Mouse (Mus musculus) olfactory bulb, adult 2 months (tissue): ENCODE data around the gene Mxd1. TPM values are rescaled to one million over a fixed set of nuclear protein-coding genes. Genes with fewer than 3 reads are reported as not detected.

Experiments used
- H3K27ac ChIP-seq: fragments of 200-500 bp; 2 replicates; pipeline ENCODE4 v1.5.1; 2012; ENCODE audit warnings: low read depth, low read length; ENCODE audit not compliant: insufficient read depth
- H3K4me1 ChIP-seq: fragments of 200-500 bp; 2 replicates; pipeline ENCODE4 v1.6.1; 2012; ENCODE audit warnings: low read length; ENCODE audit not compliant: control insufficient read depth, insufficient read depth
- H3K4me3 ChIP-seq: fragments of 200-500 bp; 2 replicates; pipeline ENCODE4 v1.5.1; 2012; ENCODE audit warnings: mild to moderate bottlenecking, low read depth, low read length, moderate library complexity; ENCODE audit not compliant: insufficient read depth
- CTCF ChIP-seq: fragments of 200-500 bp; IDR thresholded peaks from 2 replicates; pipeline ENCODE4 v1.5.1; 2012; ENCODE audit warnings: low read depth, mild to moderate bottlenecking, low read length, moderate library complexity; ENCODE audit not compliant: insufficient read depth
- POLR2A ChIP-seq: fragments of 200-500 bp; IDR thresholded peaks from 2 replicates; pipeline ENCODE4 v1.6.1; 2012; ENCODE audit warnings: mild to moderate bottlenecking, low read depth, low read length, moderate library complexity; ENCODE audit not compliant: insufficient read depth
- WGBS: fragments of 180-500 bp; shearing (Covaris S2); methylation state at CpG from one replicate; pipeline ENCODE4 v1.1.7; 2018; 5-methylcytosine and 5-hydroxymethylcytosine counted together
- polyA plus RNA-seq: library from polyadenylated mRNA; stranded (reverse); fragments of >200 nt; gene quantifications from 2 replicates; pipeline ENCODE4 v1.2.4, GENCODE M21; 2012; ENCODE audit warnings: low replicate concordance; ENCODE audit not compliant: missing spikeins, insufficient read depth, insufficient read length

Mxd1 gene
- polyA plus RNA-seq, 1 experiment: not detected

DNA sequence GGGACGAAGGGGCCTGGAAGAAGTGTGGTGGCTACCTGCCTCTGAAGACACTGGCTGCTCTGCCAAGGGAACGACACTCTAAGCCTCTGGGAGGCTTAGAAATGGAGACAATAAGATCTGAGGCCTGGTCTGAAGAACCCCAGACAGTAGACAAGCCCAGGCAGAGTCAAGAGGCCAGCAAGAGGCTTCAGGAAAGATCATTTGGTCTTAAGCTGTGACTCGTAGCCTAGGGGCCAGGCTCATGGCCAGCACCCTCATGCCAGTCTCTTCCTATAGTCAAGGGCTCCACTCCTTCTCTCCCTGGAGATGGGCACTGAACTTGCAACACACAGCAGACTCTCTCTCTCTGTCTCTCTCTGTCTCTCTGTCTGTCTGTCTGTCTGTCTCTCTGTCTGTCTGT is 28.8 kb downstream of the Mxd1 start:
- 87% methylated on average over 3 of the region's 3 CpGs for WGBS
- no peak overlapping the region for H3K27ac ChIP-seq
- H3K4me3 ChIP-seq: no peak overlapping the region
- 0 out of 2 replicates have a peak, but pooled peaks cover 4% of the 10 kb centered on the region for H3K4me1 ChIP-seq
- TF ChIP-seq POLR2A (no peak), CTCF (no peak)

DNA sequence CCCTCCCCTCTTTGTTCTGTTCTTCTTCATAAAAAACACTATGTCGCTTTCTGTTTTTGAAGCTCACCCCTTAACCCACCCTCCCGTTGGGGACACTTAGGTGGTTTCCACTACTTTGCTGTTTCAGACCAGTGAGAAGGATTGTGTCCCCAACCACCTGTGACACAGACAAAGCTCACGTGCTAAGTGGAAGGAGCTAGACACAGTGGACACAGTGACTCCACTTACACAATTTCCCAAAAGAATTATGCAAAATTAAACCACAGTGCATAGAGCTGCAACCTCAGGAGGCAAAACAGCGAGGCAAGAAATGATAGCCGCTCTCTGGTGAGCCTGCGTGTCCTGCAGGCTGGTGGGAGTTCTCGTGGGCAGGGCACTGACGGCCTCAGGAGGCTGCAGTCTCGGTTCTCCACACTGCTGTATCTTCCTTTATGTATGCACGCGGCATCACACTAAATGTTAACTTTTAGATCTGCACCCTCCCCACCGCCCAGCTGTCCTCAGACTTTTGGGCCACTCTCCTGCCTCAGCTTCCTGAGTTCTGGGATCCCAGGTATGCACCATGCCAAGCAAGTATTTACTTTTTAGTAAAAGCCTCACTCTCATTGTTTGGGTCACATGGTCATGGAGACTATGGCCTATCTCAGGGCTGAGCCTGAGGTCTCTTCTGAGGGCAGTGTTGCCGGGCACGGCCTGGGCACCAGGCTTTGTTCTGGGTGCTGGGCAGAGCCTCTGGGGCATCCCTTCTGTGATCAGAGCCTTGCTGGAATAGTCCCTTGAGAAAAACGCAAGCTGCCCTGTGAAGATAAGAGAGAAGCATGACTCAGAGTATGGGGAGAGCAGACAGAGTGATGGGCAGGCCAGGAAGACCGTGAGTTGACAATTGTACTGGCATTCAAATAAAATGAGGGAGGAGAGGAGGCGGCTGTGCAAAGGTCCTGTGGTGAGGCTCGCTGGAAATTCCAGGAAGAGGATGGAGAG is 29.5 kb downstream of the Mxd1 start:
- Histone ChIP-seq H3K4me1 (0 out of 2 replicates have a peak, but pooled peaks cover 4% of the 10 kb centered on the region), H3K4me3 (no peak overlapping the region), H3K27ac (no peak overlapping the region)
- TF ChIP-seq POLR2A: no peak
- TF ChIP-seq CTCF: no peak
- WGBS: 85% methylated on average over 18 of the region's 18 CpGs

DNA sequence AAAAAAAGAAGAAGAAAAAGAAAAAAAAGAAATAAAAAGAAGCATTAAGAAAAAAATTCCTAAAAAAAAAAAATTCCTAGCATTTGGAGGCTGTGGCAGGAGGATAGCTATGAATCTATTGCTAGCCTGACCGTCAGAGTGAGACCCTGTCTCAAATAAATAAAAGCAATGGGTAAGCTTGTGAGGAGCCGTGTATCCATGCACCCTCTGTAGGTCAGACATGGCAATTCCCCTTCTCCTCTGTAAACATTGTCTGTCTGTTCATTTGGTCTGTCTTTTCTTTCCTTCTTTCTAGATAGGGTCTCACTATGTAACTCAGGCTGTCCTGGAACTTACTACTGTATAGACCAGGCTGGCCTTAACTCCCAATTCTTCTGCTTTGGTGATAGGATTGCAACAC is 30.5 kb downstream of the Mxd1 start:
- no peak overlapping the region for H3K27ac ChIP-seq
- 0 out of 2 replicates have a peak, but pooled peaks cover 4% of the 10 kb centered on the region for H3K4me1 ChIP-seq
- TF ChIP-seq POLR2A (no peak), CTCF (no peak)
- no peak overlapping the region for H3K4me3 ChIP-seq
- 22% methylated on average over 2 of the region's 2 CpGs for WGBS

DNA sequence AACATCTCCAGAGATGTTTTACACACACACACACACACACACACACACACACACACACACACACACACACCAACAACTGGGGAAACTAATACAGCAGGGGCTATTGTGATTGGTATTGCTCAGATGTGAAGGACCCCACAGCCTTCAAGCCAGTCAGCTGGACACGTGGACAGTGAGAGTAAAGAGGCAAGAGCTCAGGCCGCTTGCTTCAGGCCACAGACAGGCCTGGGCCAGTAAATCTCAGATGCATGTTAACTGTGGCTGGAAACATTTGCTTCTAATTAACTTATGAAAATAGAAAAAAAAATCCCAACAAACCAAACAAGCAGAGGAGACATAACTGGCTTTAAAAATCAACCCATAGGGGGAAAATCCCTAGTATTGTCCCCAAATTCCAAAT is 31.1 kb downstream of the Mxd1 start:
- H3K27ac ChIP-seq: no peak overlapping the region
- no peak for TF ChIP-seq POLR2A
- no peak for TF ChIP-seq CTCF
- 0 out of 2 replicates have a peak, but pooled peaks cover 4% of the 10 kb centered on the region for H3K4me1 ChIP-seq
- WGBS: 86% methylated on average over 2 of the region's 2 CpGs
- H3K4me3 ChIP-seq: no peak overlapping the region

DNA sequence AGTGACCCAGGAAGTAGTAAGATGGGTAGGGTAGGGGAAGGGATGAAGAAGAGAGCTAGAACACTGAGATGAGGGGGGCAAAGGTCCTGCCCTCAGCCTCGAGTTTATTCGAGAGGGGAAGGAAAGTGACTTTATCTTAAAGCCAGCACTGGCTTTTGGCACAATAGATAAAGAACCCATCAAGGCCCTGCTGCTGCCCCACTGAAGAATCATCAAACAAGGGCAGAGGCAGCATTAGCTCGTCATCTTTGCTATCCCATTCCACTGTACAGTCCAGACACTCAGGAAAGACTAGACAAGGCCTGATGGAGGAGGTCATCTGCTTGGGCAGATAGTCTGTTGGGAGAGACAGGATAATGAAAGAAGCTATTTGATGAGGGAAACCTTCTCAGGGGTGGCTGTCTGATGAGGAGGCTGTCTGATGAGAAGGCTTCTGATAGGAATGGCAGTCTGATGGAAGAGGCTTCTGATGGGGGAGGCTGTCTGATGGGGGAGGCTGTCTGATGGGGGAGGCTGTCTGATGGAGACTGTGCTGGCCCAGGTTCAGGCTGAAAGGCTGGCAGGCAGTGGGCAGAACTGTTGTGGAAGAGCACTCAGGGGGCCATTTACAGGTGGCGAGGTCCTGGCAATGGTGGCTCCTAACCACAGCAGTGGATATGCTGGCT is 31.7 kb downstream of the Mxd1 start:
- no peak for TF ChIP-seq CTCF
- no peak for TF ChIP-seq POLR2A
- no peak overlapping the region for H3K4me3 ChIP-seq
- 0 out of 2 replicates have a peak, but pooled peaks cover 4% of the 10 kb centered on the region for H3K4me1 ChIP-seq
- WGBS: 76% methylated on average over 4 of the region's 4 CpGs
- H3K27ac ChIP-seq: no peak overlapping the region

DNA sequence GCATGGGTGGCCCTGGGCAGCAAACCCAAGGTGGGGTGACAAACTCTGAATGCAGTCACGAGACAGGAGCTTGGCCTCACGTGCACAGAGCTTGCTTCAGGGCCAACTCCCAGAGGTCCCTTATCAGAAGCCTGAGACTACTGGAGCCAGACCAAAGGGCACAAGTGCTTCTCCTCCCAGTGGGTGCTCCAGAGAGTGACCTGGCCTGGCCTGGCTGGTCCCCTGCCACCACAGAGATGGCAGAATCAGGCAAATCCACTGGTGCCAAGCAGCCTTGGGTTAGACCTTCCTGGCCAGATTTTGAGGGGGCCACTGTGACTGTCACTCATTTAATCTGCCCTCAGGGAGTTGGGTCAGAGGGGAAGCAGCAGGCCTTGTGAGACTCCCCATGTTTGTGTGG is 32.5 kb downstream of the Mxd1 start:
- H3K4me3 ChIP-seq: no peak overlapping the region
- 82% methylated on average over 2 of the region's 2 CpGs for WGBS

DNA sequence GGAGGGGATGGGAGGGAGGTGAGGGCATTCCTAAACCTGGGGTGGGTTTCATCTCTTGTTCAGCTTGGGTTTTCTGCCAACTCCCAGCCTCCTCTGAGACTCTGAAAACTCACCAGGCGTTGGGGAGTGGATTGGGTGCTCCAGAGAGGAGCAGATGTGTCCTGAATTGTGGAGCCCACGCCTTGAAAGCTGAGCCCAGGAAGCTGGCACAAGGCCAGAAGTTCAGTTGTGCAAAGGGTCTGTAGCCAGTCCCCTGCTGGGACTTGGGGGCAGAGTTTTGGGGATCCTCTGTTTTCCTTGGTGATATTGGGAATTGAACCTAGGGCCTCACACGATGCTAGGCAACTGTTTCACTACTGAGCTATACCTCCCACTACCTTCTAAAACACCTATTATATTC is 38.8 kb downstream of the Mxd1 start:
- no peak overlapping the region for H3K4me3 ChIP-seq
- no peak overlapping the region for H3K27ac ChIP-seq
- 54% methylated on average over 3 of the region's 3 CpGs for WGBS
- peaks cover 8% of the 10 kb centered on the region; the same call in 1 of the 2 replicates for H3K4me1 ChIP-seq
- TF ChIP-seq POLR2A (no peak), CTCF (no peak)

More for the DNA sequence above, 32.5 kb downstream of the Mxd1 start:
- no peak for TF ChIP-seq POLR2A
- TF ChIP-seq CTCF: no peak
- 0 out of 2 replicates have a peak, but pooled peaks cover 1% of the 10 kb centered on the region for H3K4me1 ChIP-seq
- no peak overlapping the region for H3K27ac ChIP-seq

DNA sequence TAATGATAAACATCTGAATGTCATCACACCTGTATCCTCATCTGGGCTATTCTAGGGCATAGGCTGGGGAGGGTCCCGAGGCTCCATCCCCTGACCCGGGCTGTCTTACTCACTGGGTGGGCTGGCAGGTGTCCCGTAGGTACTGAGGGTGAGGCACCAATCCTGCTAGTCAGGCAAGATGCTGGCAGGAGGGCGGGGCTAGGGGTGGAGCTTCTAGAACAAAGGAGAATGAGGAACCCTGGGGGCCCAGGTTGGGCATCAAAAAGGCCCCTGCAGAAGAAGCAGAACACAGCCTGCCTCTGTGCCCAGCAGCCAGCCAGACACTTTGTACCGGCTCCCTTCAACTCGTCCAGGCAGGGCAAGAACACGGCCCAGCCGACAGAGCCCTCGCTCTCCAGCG is 41.0 kb downstream of the Mxd1 start, which contains the start of gene Asprv1:
Asprv1 (plus strand) TSS at position 219 of the 400 bp plus-strand sequence.
- 52% methylated on average over 10 of the region's 10 CpGs for WGBS
- no peak within 1 kb of the TSS for H3K4me3 ChIP-seq
- TF ChIP-seq CTCF: no peak
- no peak for TF ChIP-seq POLR2A
- H3K27ac ChIP-seq: no peak within 1 kb of the TSS
- peaks cover 19% of the 10 kb centered on the region for H3K4me1 ChIP-seq

DNA sequence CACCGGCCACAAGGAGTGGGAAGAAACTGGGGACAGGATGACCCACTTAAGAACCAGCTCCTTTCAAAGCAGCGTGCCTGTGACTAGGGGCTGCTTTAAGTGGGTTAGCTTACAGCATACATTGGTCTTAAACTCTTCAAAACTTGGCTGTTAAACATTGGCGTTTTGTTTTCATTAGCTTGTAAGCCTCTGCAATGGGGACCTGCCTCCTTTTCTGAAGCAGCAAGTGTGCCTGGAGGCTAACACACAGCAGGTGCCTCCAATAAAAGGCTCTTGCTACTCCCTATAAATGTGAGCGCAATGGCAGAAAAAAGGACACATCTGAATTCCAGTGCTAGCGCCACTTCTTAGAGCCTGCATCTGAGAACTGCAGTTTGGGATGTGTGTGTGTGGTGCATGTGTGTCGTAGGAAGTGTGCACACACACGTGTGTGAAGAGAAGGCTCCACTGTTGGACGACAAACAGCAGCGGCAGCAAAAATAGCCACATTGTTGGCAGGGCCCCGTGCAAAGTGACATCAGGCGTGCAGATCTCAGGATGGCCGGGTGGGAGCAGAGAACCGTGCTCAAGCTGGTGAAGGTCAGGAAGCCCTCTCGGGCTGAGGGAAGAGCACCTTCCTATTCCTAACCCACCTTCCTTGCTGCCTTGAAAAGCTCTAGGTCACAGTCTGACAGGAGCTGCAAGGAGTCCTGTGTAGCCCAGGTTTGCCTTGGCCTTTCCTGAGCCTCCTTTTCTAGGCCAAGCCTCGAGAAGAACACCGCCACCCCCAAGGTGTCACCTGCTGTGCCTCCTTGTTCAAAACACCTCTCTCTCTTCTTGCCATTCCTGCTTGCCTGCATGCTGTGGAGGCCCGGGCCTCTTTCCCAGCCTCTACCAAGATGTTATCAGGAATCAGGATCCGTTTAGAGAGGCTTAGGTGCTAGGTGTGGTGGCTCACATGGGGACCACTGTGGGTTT is 44.6 kb downstream of the Mxd1 start:
- TF ChIP-seq POLR2A (no peak), CTCF (no peak)
- H3K27ac ChIP-seq: no peak overlapping the region
- H3K4me1 ChIP-seq: peaks cover 14% of the 10 kb centered on the region
- 45% methylated on average over 18 of the region's 18 CpGs for WGBS
- no peak overlapping the region for H3K4me3 ChIP-seq
